Mouse (Mus musculus) spleen, embryonic (tissue): Measurements from ENCODE around the gene Eva1c.
"Not testable (repeated sequence)": the region's sequence is repeated elsewhere in the genome, so short reads cannot be mapped to it uniquely, and the experiment has no call there.

Source experiments
- CTCF ChIA-PET: fragments of 350-600 bp; sonication (Branson Sonifier 250); formaldehyde crosslinking; loops from one replicate; lab custom pipeline; 2022; lab: Charles Lee

The Eva1c gene

GRCm38 (mm10) chr16:90823986-90824385 lies 2.5 kb upstream of the Eva1c start:
- CTCF ChIA-PET = not testable (repeated sequence)

GRCm38 (mm10) chr16:90826041-90826440 lies 478 bp upstream of the Eva1c start:
- CTCF ChIA-PET = no interaction called here

GRCm38 (mm10) chr16:90827498-90827897 lies 979 bp downstream of the Eva1c start:
- CTCF ChIA-PET = no interaction called here

GRCm38 (mm10) chr16:90829136-90829535 lies 2.6 kb downstream of the Eva1c start:
- CTCF ChIA-PET = no interaction called here

GRCm38 (mm10) chr16:90829894-90830685 lies 3.6 kb downstream of the Eva1c start:
- CTCF ChIA-PET = no interaction called here

- CTCF ChIA-PET = interaction anchor here (0.5 kb wide), 1 partner anchor 1870 kb away, joined by 3 read pairs; no protein-coding TSS in a partner anchor
Measured at GRCm38 (mm10) chr16:90830686-90831439, 4.3 kb downstream of the Eva1c start.

- CTCF ChIA-PET = no interaction called here
Measured at GRCm38 (mm10) chr16:90831676-90832075, 5.2 kb downstream of the Eva1c start.

- CTCF ChIA-PET = no interaction called here
Measured at GRCm38 (mm10) chr16:90832495-90832894, 6.0 kb downstream of the Eva1c start.

GRCm38 (mm10) chr16:90833041-90833791 lies 6.7 kb downstream of the Eva1c start:
- CTCF ChIA-PET = no interaction called here

- CTCF ChIA-PET = no interaction called here
Measured at GRCm38 (mm10) chr16:90837431-90837830, 10.9 kb downstream of the Eva1c start.

GRCm38 (mm10) chr16:90842164-90842563 lies 15.6 kb downstream of the Eva1c start:
- CTCF ChIA-PET = no interaction called here

GRCm38 (mm10) chr16:90845038-90845437 lies 18.5 kb downstream of the Eva1c start:
- CTCF ChIA-PET = no interaction called here

- CTCF ChIA-PET = no interaction called here
Measured at GRCm38 (mm10) chr16:90845591-90845990, 19.1 kb downstream of the Eva1c start.

- CTCF ChIA-PET = no interaction called here
Measured at GRCm38 (mm10) chr16:90848697-90849096, 22.2 kb downstream of the Eva1c start.

GRCm38 (mm10) chr16:90849262-90849661 lies 22.7 kb downstream of the Eva1c start:
- CTCF ChIA-PET = interaction anchor here (0.7 kb wide), 1 partner anchor 47 kb away, joined by 3 read pairs; no protein-coding TSS in a partner anchor

GRCm38 (mm10) chr16:90850881-90851280 lies 24.4 kb downstream of the Eva1c start:
- CTCF ChIA-PET = no interaction called here

- CTCF ChIA-PET = no interaction called here
Measured at GRCm38 (mm10) chr16:90851621-90852334, 25.3 kb downstream of the Eva1c start.

- CTCF ChIA-PET = interaction anchor here (0.7 kb wide), 1 partner anchor 30 kb away, joined by 3 read pairs; no protein-coding TSS in a partner anchor
Measured at GRCm38 (mm10) chr16:90856552-90857200, 30.2 kb downstream of the Eva1c start.

- CTCF ChIA-PET = no interaction called here
Measured at GRCm38 (mm10) chr16:90858206-90858605, 31.7 kb downstream of the Eva1c start.

- CTCF ChIA-PET = no interaction called here
Measured at GRCm38 (mm10) chr16:90863036-90863435, 36.5 kb downstream of the Eva1c start.
